Mouse (Mus musculus): ENCODE measurements around the gene Hs6st3. TPM values are rescaled to one million over a fixed set of nuclear protein-coding genes. Genes with fewer than 3 reads are reported as not detected.

The Hs6st3 gene
- total and polyA plus RNA-seq, 3 experiments = not detected

- H3K4me1 ChIP-seq (ENCODE audit: control insufficient read depth in 1 of 2, insufficient read depth in 2 of 2) = no peaks in the 10 kb centered on the region
- H3K27me3 ChIP-seq (replicated peaks) = no peaks in the 10 kb centered on the region
- H3K9me3 ChIP-seq (replicated peaks; ENCODE audit: low read length) = peaks cover 15% of the 10 kb centered on the region
- no peak overlapping the region for H3K27ac ChIP-seq (ENCODE audit: insufficient read depth, low read depth)
- H3K36me3 ChIP-seq (replicated peaks in 1 of 2; ENCODE audit: control insufficient read depth in 1 of 2, insufficient read depth in 1 of 2, low read length in 1 of 2) = no peaks in the 10 kb centered on the region
- H3K4me3 ChIP-seq (replicated peaks in 1 of 3; ENCODE audit: low read depth in 2 of 3, low read length in 2 of 3, poor library complexity in 1 of 3) = no peak overlapping the region
- dilution Hi-C loops (cut with MboI; ENCODE audit: extremely low pct_ligation_motif_present, extremely low pct_unique_long_range_greater_than_20kb, low sequenced_read_pairs) (no loop called here), in situ Hi-C loops (cut with MboI; ENCODE audit: low pct_ligation_motif_present, low pct_unique_long_range_greater_than_20kb, low sequenced_read_pairs) (no loop called here)
- no peak for DNase-seq (ENCODE audit: extremely low read depth)
- no peak overlapping the region for H3K4me2 ChIP-seq (ENCODE audit: insufficient read depth, low read depth, poor library complexity, severe bottlenecking)
- H3K79me2 ChIP-seq (replicated peaks; ENCODE audit: control insufficient read depth, extremely low read depth, insufficient read depth, poor library complexity, severe bottlenecking) = no peaks in the 10 kb centered on the region
- no peak for TF ChIP-seq USF2 (conservative IDR thresholded peaks at IDR 0.05; ENCODE audit: low read depth, low read length)
- TF ChIP-seq POLR2AphosphoS2 (IDR thresholded peaks at IDR 0.05; ENCODE audit: low read depth, low read length) = no peak
- TF ChIP-seq MYC (IDR thresholded peaks at IDR 0.05; ENCODE audit: low read depth, low read length) = no peak
- no peak for TF ChIP-seq JUND (conservative IDR thresholded peaks at IDR 0.05; ENCODE audit: low read depth, low read length)
- H3K9ac ChIP-seq (ENCODE audit: insufficient read depth, low read depth) = no peak overlapping the region
Measured at GRCm38 (mm10) chr14:119257072-119257471, 118.9 kb downstream of the Hs6st3 start.

GRCm38 (mm10) chr14:119260176-119260962 is 122.2 kb downstream of the Hs6st3 start:
- H3K27me3 ChIP-seq (replicated peaks) = no peaks in the 10 kb centered on the region
- no peaks in the 10 kb centered on the region for H3K36me3 ChIP-seq (replicated peaks in 1 of 2; ENCODE audit: control insufficient read depth in 1 of 2, insufficient read depth in 1 of 2, low read length in 1 of 2)
- dilution Hi-C loops (cut with MboI; ENCODE audit: extremely low pct_ligation_motif_present, extremely low pct_unique_long_range_greater_than_20kb, low sequenced_read_pairs) = no loop called here
- TF ChIP-seq TBP (conservative IDR thresholded peaks at IDR 0.05; ENCODE audit: low read depth, low read length) (no peak), IRF4 (IDR thresholded peaks at IDR 0.05; ENCODE audit: low read depth, low read length) (no peak), MXI1 (IDR thresholded peaks at IDR 0.05; ENCODE audit: low read depth, low read length) (no peak), POLR2A (IDR thresholded peaks at IDR 0.05; ENCODE audit: low read depth, low read length) (no peak), JUND (conservative IDR thresholded peaks at IDR 0.05; ENCODE audit: low read depth, low read length) (no peak), CHD1 (IDR thresholded peaks at IDR 0.05; ENCODE audit: low read depth, low read length) (no peak), ZKSCAN1 (IDR thresholded peaks at IDR 0.05; ENCODE audit: borderline replicate concordance, low read depth, low read length) (no peak), USF2 (conservative IDR thresholded peaks at IDR 0.05; ENCODE audit: low read depth, low read length) (no peak), ZMIZ1 (IDR thresholded peaks at IDR 0.05; ENCODE audit: low read depth, low read length) (no peak)
- no peak overlapping the region for H3K4me2 ChIP-seq (ENCODE audit: insufficient read depth, low read depth, poor library complexity, severe bottlenecking)
- H3K9ac ChIP-seq (ENCODE audit: insufficient read depth, low read depth) = no peak overlapping the region
- H3K9me3 ChIP-seq (replicated peaks; ENCODE audit: low read length) = peaks cover 14% of the 10 kb centered on the region
- H3K4me1 ChIP-seq (ENCODE audit: control insufficient read depth in 1 of 2, insufficient read depth in 2 of 2) = no peaks in the 10 kb centered on the region
- no peak overlapping the region for H3K27ac ChIP-seq (ENCODE audit: insufficient read depth, low read depth)
- no peak for DNase-seq (ENCODE audit: extremely low read depth)
- in situ Hi-C loops (cut with MboI; ENCODE audit: low pct_ligation_motif_present, low pct_unique_long_range_greater_than_20kb, low sequenced_read_pairs) = no loop called here
- no peaks in the 10 kb centered on the region for H3K79me2 ChIP-seq (replicated peaks; ENCODE audit: control insufficient read depth, extremely low read depth, insufficient read depth, poor library complexity, severe bottlenecking)
- no peak overlapping the region for H3K4me3 ChIP-seq (replicated peaks in 1 of 3; ENCODE audit: low read depth in 2 of 3, low read length in 2 of 3, poor library complexity in 1 of 3)

- in situ Hi-C loops (cut with MboI; ENCODE audit: low pct_ligation_motif_present, low pct_unique_long_range_greater_than_20kb, low sequenced_read_pairs) = no loop called here
- no peak for TF ChIP-seq SMC3 (IDR thresholded peaks at IDR 0.05; ENCODE audit: low read depth, low read length)
- TF ChIP-seq HCFC1 (IDR thresholded peaks at IDR 0.05; ENCODE audit: low read depth, low read length) = no peak
- no peak for TF ChIP-seq E2F4 (IDR thresholded peaks at IDR 0.05; ENCODE audit: insufficient replicate concordance, low read depth, low read length)
- TF ChIP-seq USF1 (IDR thresholded peaks at IDR 0.05; ENCODE audit: low read depth, low read length) = no peak
- no peak for TF ChIP-seq ZC3H11A (IDR thresholded peaks at IDR 0.05; ENCODE audit: low read depth, low read length)
- Histone ChIP-seq H3K9ac (ENCODE audit: insufficient read depth, low read depth) (no peak overlapping the region), H3K27me3 (replicated peaks) (no peaks in the 10 kb centered on the region), H3K4me2 (ENCODE audit: insufficient read depth, low read depth, poor library complexity, severe bottlenecking) (no peak overlapping the region), H3K36me3 (replicated peaks in 1 of 2; ENCODE audit: control insufficient read depth in 1 of 2, insufficient read depth in 1 of 2, low read length in 1 of 2) (no peaks in the 10 kb centered on the region), H3K4me3 (replicated peaks in 1 of 3; ENCODE audit: low read depth in 2 of 3, low read length in 2 of 3, poor library complexity in 1 of 3) (no peak overlapping the region), H3K9me3 (replicated peaks; ENCODE audit: low read length) (peaks cover 8% of the 10 kb centered on the region), H3K79me2 (replicated peaks; ENCODE audit: control insufficient read depth, extremely low read depth, insufficient read depth, poor library complexity, severe bottlenecking) (no peaks in the 10 kb centered on the region), H3K27ac (ENCODE audit: insufficient read depth, low read depth) (no peak overlapping the region), H3K4me1 (ENCODE audit: control insufficient read depth in 1 of 2, insufficient read depth in 2 of 2) (no peaks in the 10 kb centered on the region)
- DNase-seq (ENCODE audit: extremely low read depth) = no peak
- dilution Hi-C loops (cut with MboI; ENCODE audit: extremely low pct_ligation_motif_present, extremely low pct_unique_long_range_greater_than_20kb, low sequenced_read_pairs) = no loop called here
Measured at GRCm38 (mm10) chr14:119266334-119266733, 128.2 kb downstream of the Hs6st3 start.
